Mouse (Mus musculus) heart, embryonic 13.5 days (tissue): ENCODE results near the gene Tchp. TPM values are rescaled to one million over a fixed set of nuclear protein-coding genes. Genes with fewer than 3 reads are reported as not detected.

Source experiments
- ATAC-seq: fragments of 200-750 bp; cut with Nextera tagmentation; 2 replicates; pipeline ENCODE4 v1.8.0; 2017; ENCODE audit warnings: moderate TSS enrichment; ENCODE audit not compliant: insufficient number of reproducible peaks, low FRiP score, low TSS enrichment; ENCODE audit errors: extremely low read depth
- H3K27ac ChIP-seq: fragments of 300-500 bp; sonication (generic); replicated peaks from 2 replicates; pipeline ENCODE4 v1.5.1; 2015; ENCODE audit warnings: moderate library complexity, mild to moderate bottlenecking, inconsistent platforms
- H3K27me3 ChIP-seq: fragments of 300-500 bp; sonication (generic); replicated peaks from 2 replicates; pipeline ENCODE4 v1.6.1; 2015; ENCODE audit warnings: mild to moderate bottlenecking, inconsistent platforms
- H3K36me3 ChIP-seq: fragments of 300-500 bp; sonication (generic); 2 replicates; pipeline ENCODE4 v1.6.1; 2015; ENCODE audit warnings: mild to moderate bottlenecking, inconsistent platforms
- H3K4me1 ChIP-seq: fragments of 300-500 bp; sonication (generic); 2 replicates; pipeline ENCODE4 v1.6.1; 2015; ENCODE audit warnings: inconsistent platforms
- H3K4me2 ChIP-seq: fragments of 300-500 bp; sonication (generic); 2 replicates; pipeline ENCODE4 v1.6.1; 2015; ENCODE audit warnings: inconsistent platforms, mild to moderate bottlenecking, moderate library complexity
- H3K4me3 ChIP-seq: fragments of 300-500 bp; sonication (generic); 2 replicates; pipeline ENCODE4 v1.5.1; 2015; ENCODE audit warnings: moderate library complexity, mild to moderate bottlenecking, inconsistent platforms
- H3K9ac ChIP-seq: fragments of 300-500 bp; sonication (generic); 2 replicates; pipeline ENCODE4 v1.6.1; 2015; ENCODE audit warnings: inconsistent platforms, mild to moderate bottlenecking, moderate library complexity
- H3K9me3 ChIP-seq: fragments of 300-500 bp; sonication (generic); 2 replicates; pipeline ENCODE4 v1.6.1; 2016; ENCODE audit warnings: inconsistent platforms
- WGBS: fragments of 180-500 bp; shearing (Covaris S2); methylation state at CpG from one replicate; pipeline ENCODE4 v1.1.7; 2015; ENCODE audit warnings: mixed read lengths; 5-methylcytosine and 5-hydroxymethylcytosine counted together
- polyA plus RNA-seq: library from polyadenylated mRNA; unstranded; fragments of >200 nt; fragmentation: Nextera tagmentation; extraction: Ambion mirVana; gene quantifications from 2 replicates; pipeline ENCODE4 v1.2.1, GENCODE M21; 2015

Tchp gene
- polyA plus RNA-seq, 1 experiment from 2014 or later = 8.1 TPM

- no peak for ATAC-seq
- WGBS = 78% methylated on average over 19 of the region's 19 CpGs
- Histone ChIP-seq H3K27ac (no peak overlapping the region), H3K4me1 (no peaks in the 10 kb centered on the region), H3K4me3 (no peak overlapping the region), H3K9me3 (no peaks in the 10 kb centered on the region), H3K9ac (no peak overlapping the region), H3K4me2 (no peak overlapping the region), H3K27me3 (peaks cover 17% of the 10 kb centered on the region), H3K36me3 (no peaks in the 10 kb centered on the region)
These were observed 9.4 kb upstream of the Tchp start for GRCm38 (mm10) chr5:114698044-114698746.

- Histone ChIP-seq H3K27ac (no peak overlapping the region), H3K4me1 (no peaks in the 10 kb centered on the region), H3K9me3 (no peaks in the 10 kb centered on the region), H3K27me3 (peaks cover 10% of the 10 kb centered on the region), H3K36me3 (no peaks in the 10 kb centered on the region), H3K9ac (no peak overlapping the region), H3K4me2 (no peak overlapping the region), H3K4me3 (no peak overlapping the region)
- 43% methylated on average over 7 of the region's 7 CpGs for WGBS
- ATAC-seq = no peak
These were observed 8.5 kb upstream of the Tchp start for GRCm38 (mm10) chr5:114699015-114699414.

GRCm38 (mm10) chr5:114702403-114703392 is 4.9 kb upstream of the Tchp start:
- Histone ChIP-seq H3K4me1 (no peaks in the 10 kb centered on the region), H3K4me3 (no peak overlapping the region), H3K4me2 (no peak overlapping the region), H3K9me3 (no peaks in the 10 kb centered on the region), H3K27me3 (0 out of 2 replicates have a peak, but pooled peaks cover 4% of the 10 kb centered on the region), H3K36me3 (no peaks in the 10 kb centered on the region), H3K9ac (no peak overlapping the region), H3K27ac (no peak overlapping the region)
- ATAC-seq = no peak
- WGBS = 53% methylated on average over 14 of the region's 14 CpGs

- WGBS = 52% methylated on average over 15 of the region's 15 CpGs
- no peaks in the 10 kb centered on the region for H3K9me3 ChIP-seq
- H3K27me3 ChIP-seq = 0 out of 2 replicates have a peak, but pooled peaks cover 4% of the 10 kb centered on the region
- peak overlapping the region; percentile 88 for H3K4me3 ChIP-seq
- H3K27ac ChIP-seq = no peak overlapping the region
- H3K4me1 ChIP-seq = peaks cover 7% of the 10 kb centered on the region
- ATAC-seq = no peak
- peaks cover 42% of the 10 kb centered on the region for H3K36me3 ChIP-seq
- H3K9ac ChIP-seq = peak overlapping the region; percentile 91
- H3K4me2 ChIP-seq = peak overlapping the region; percentile 75
These were observed 931 bp downstream of the Tchp start for GRCm38 (mm10) chr5:114708491-114708890.

GRCm38 (mm10) chr5:114709357-114709756 is 1.8 kb downstream of the Tchp start:
- no peaks in the 10 kb centered on the region for H3K9me3 ChIP-seq
- 0 out of 2 replicates have a peak, but pooled peaks cover under 1% of the 10 kb centered on the region for H3K27me3 ChIP-seq
- H3K36me3 ChIP-seq = peaks cover 51% of the 10 kb centered on the region
- peaks cover 7% of the 10 kb centered on the region for H3K4me1 ChIP-seq
- WGBS = 90% methylated on average over 21 of the region's 21 CpGs
- no peak overlapping the region for H3K4me3 ChIP-seq
- no peak overlapping the region for H3K9ac ChIP-seq
- H3K4me2 ChIP-seq = no peak overlapping the region
- no peak for ATAC-seq
- no peak overlapping the region for H3K27ac ChIP-seq

- no peaks in the 10 kb centered on the region for H3K27me3 ChIP-seq
- no peak overlapping the region for H3K27ac ChIP-seq
- peaks cover 96% of the 10 kb centered on the region for H3K36me3 ChIP-seq
- no peak for ATAC-seq
- no peak overlapping the region for H3K9ac ChIP-seq
- no peak overlapping the region for H3K4me3 ChIP-seq
- H3K9me3 ChIP-seq = no peaks in the 10 kb centered on the region
- H3K4me1 ChIP-seq = no peaks in the 10 kb centered on the region
- 91% methylated on average over 18 of the region's 18 CpGs for WGBS
- H3K4me2 ChIP-seq = no peak overlapping the region
These were observed 7.0 kb downstream of the Tchp start for GRCm38 (mm10) chr5:114714551-114714950.

GRCm38 (mm10) chr5:114717292-114717691 is 9.7 kb downstream of the Tchp start:
- H3K9me3 ChIP-seq = no peaks in the 10 kb centered on the region
- WGBS = 85% methylated on average over 12 of the region's 12 CpGs
- H3K4me1 ChIP-seq = no peaks in the 10 kb centered on the region
- no peak overlapping the region for H3K9ac ChIP-seq
- H3K27ac ChIP-seq = no peak overlapping the region
- H3K4me3 ChIP-seq = no peak overlapping the region
- no peak overlapping the region for H3K4me2 ChIP-seq
- H3K27me3 ChIP-seq = no peaks in the 10 kb centered on the region
- no peak for ATAC-seq
- H3K36me3 ChIP-seq = peaks cover 98% of the 10 kb centered on the region

- peaks cover 98% of the 10 kb centered on the region for H3K36me3 ChIP-seq
- no peak overlapping the region for H3K4me2 ChIP-seq
- no peak overlapping the region for H3K27ac ChIP-seq
- H3K27me3 ChIP-seq = no peaks in the 10 kb centered on the region
- no peaks in the 10 kb centered on the region for H3K9me3 ChIP-seq
- no peak for ATAC-seq
- no peaks in the 10 kb centered on the region for H3K4me1 ChIP-seq
- WGBS = 83% methylated on average over 8 of the region's 8 CpGs
- no peak overlapping the region for H3K4me3 ChIP-seq
- H3K9ac ChIP-seq = no peak overlapping the region
These were observed 10.4 kb downstream of the Tchp start for GRCm38 (mm10) chr5:114717937-114718336.

- 84% methylated on average over 13 of the region's 13 CpGs for WGBS
- Histone ChIP-seq H3K9ac (no peak overlapping the region), H3K4me1 (no peaks in the 10 kb centered on the region), H3K27ac (no peak overlapping the region), H3K36me3 (peaks cover 93% of the 10 kb centered on the region), H3K27me3 (no peaks in the 10 kb centered on the region), H3K4me2 (no peak overlapping the region), H3K9me3 (no peaks in the 10 kb centered on the region), H3K4me3 (no peak overlapping the region)
- no peak for ATAC-seq
These were observed 10.9 kb downstream of the Tchp start for GRCm38 (mm10) chr5:114718483-114718882.

GRCm38 (mm10) chr5:114719003-114719927 is 11.7 kb downstream of the Tchp start:
- H3K4me3 ChIP-seq = no peak overlapping the region
- peaks cover 91% of the 10 kb centered on the region for H3K36me3 ChIP-seq
- no peak overlapping the region for H3K9ac ChIP-seq
- H3K27me3 ChIP-seq = no peaks in the 10 kb centered on the region
- no peak overlapping the region for H3K27ac ChIP-seq
- H3K9me3 ChIP-seq = no peaks in the 10 kb centered on the region
- no peak for ATAC-seq
- H3K4me2 ChIP-seq = no peak overlapping the region
- 80% methylated on average over 20 of the region's 20 CpGs for WGBS
- no peaks in the 10 kb centered on the region for H3K4me1 ChIP-seq

- H3K4me2 ChIP-seq = no peak overlapping the region
- no peaks in the 10 kb centered on the region for H3K9me3 ChIP-seq
- 84% methylated on average over 6 of the region's 6 CpGs for WGBS
- H3K27me3 ChIP-seq = no peaks in the 10 kb centered on the region
- H3K4me3 ChIP-seq = no peak overlapping the region
- peaks cover 89% of the 10 kb centered on the region for H3K36me3 ChIP-seq
- no peak for ATAC-seq
- H3K4me1 ChIP-seq = no peaks in the 10 kb centered on the region
- no peak overlapping the region for H3K9ac ChIP-seq
- H3K27ac ChIP-seq = no peak overlapping the region
These were observed 12.3 kb downstream of the Tchp start for GRCm38 (mm10) chr5:114719928-114720270.
